Mouse (Mus musculus) spleen, adult 2 months (tissue): ENCODE data around the gene Pde7b.

ENCODE experiments used
- CTCF ChIP-seq: fragments of 200-500 bp; IDR thresholded peaks from 2 replicates; pipeline ENCODE4 v1.5.1; 2011; ENCODE audit warnings: mild to moderate bottlenecking, inconsistent platforms; ENCODE audit not compliant: insufficient read depth, insufficient read length, insufficient replicate concordance; ENCODE audit errors: extremely low read depth
- POLR2A ChIP-seq: fragments of 200-500 bp; IDR thresholded peaks from 2 replicates; pipeline ENCODE4 v1.6.1; 2011; ENCODE audit warnings: low read depth, low read length, inconsistent platforms

DNA sequence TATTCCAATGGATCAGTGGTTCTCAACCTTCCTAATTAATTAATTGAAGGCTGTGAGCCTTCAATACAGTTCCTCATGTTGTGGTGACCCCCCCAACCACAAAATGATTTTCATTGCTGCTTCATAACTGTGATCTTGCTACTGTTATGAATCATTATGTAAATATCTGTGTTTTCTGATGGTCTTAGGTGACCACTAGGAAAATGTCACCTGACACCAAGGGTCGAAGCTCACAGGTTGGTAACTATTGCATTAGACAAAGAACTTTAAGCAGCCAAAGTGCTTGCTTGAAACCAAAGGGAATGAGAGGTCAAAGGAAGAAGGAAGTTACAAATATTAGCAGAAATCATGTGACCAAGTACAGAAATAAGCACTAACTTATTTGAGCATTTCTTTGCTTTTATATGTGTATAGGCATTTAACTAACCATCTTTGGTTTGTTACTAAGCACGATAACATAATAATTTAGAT, 45.6 kb upstream of the Pde7b start:
- TF ChIP-seq POLR2A = no peak
- TF ChIP-seq CTCF = no peak
